Mouse (Mus musculus): ENCODE data around the gene Strbp.
"Not testable (repeated sequence)": the region's sequence is repeated elsewhere in the genome, so short reads cannot be mapped to it uniquely, and the experiment has no call there.

Gene Strbp

GRCm38 (mm10) chr2:37519286-37519640 lies 184.4 kb downstream of the Strbp start:
- DNase-seq (ENCODE audit: low spot score) = no peak

DNA sequence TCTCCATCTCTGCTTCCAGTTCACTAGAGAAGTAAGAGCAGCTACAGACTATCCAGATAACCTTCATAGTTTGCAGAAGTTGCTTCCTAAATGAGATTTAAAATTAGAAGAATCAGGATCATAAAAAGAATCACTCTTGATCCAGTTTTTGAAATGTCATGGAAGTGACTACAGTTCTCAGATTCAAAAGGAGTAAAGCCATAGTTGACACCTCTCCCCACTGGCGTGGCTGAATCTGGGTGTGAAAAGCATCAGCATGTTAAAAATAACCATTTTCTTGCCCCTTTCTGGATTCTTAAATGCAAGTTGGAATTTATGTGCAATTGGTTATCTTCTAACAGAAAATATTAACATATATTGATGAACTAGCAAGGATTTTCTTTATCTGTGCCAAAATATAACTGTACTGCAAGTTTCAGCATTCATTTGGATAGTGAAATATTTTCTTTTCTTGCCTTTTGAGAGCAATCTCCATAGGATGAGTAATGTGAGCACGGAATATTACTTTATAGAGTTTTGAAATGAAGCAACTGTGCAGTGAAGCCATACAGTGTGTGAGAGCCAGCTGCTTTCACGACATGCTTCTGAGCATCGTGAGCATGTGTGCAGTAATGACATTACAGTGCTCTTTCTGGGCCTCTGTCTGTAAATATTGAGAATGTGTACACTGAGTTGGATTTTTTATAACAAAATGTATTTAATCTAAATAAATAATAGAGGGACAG lies 184.9 kb downstream of the Strbp start:
- no peak for DNase-seq (ENCODE audit: low spot score)

DNA sequence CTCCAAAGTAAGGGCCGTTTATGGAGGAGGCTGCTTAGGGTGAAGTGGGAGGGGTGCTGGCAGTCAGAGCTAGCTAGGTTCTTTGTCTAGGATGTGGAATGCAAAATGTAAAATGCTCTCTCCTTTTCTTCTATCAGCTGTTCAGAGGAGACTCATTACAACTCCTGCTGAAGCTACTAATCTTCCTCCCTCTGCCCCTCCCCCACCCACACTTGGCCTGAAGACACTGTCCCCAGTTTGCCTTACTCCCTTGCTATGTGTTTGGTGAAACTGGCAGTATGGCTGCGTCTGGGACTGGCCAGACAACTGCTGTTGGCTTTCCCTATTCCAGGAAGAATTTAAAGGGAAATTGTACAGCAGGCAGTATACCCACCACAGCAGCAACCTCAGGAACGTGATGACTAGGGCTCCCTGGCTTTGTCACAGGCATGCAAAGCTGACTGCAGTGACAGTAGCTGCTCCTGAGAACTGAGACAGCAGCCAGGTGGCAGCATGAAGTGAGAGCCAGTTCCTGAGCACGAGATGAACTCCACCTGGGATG lies 186.7 kb downstream of the Strbp start:
- DNase-seq (ENCODE audit: low spot score) = no peak

GRCm38 (mm10) chr2:37516030-37516710 lies 187.5 kb downstream of the Strbp start, which contains the start of gene Gpr21:
Gene Gpr21 (plus strand): TSS chr2:37516332.
- DNase-seq (ENCODE audit: low spot score) = no peak

GRCm38 (mm10) chr2:37511134-37511901 lies 192.3 kb downstream of the Strbp start:
- no peak for DNase-seq (ENCODE audit: low spot score)

GRCm38 (mm10) chr2:37505856-37506255 lies 197.8 kb downstream of the Strbp start:
- DNase-seq (ENCODE audit: low spot score) = not testable (repeated sequence)

- no peak for DNase-seq (ENCODE audit: low spot score)
These were observed 206.3 kb downstream of the Strbp start for GRCm38 (mm10) chr2:37497321-37497720.

DNA sequence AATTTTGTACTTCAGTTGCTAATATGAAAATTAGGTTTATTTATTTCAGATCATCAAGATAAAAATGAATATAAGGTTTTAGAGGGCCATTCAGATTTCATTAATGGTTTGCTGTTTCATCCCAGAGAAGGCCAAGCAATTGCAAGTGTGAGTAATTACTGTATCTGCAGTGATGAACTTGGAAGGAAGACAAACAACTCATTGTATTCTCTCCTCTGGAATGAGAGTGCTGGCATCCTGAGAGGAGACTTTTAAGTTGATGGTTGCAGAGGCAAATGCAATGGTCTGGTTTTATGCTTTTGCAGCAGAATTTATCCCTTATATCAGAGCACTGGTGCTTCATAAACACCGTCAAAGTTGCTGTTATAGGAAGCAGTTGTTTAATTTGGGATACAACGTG lies 214.7 kb downstream of the Strbp start:
- no peak for DNase-seq (ENCODE audit: low spot score)

DNA sequence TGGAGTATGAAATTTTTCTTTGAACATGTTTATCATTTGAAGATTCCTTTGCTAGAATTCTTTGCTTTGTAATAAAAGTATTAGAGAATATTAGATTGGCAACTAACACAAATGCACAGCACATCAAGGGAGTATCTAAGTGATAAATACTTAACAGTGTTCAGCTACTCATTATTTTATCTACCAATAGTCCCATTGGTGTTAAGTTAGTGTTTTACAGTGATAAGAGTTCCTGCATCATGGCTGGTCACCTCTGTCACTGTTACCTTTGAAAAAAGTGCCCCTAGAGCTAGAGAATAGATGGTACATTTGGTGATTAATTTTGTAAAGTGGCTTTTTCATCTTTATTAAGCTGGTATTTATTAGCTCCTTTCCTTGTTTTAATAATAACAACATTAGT lies 217.3 kb downstream of the Strbp start:
- DNase-seq (ENCODE audit: low spot score) = no peak

DNA sequence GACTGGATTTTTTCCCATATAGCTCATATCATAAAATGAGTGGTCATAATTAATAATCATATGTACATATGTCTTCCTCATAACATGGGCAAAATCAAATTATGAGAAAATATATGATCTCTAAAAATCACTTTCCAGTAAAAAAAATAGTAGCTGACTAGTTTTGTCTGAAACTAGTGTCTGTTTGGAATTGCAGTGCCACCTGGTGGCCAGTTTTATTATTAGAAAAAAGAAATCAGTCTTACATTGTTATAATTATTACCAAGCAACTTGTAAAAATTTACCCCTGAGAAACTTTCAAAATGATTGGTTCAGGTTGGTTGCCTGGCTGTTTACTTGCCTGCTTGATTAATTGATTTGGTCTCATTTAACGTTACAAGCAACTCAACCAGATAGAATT lies 218.3 kb downstream of the Strbp start:
- DNase-seq (ENCODE audit: low spot score) = peak; percentile 59

- DNase-seq (ENCODE audit: low spot score) = no peak
These were observed 219.5 kb downstream of the Strbp start for GRCm38 (mm10) chr2:37484165-37484564.

GRCm38 (mm10) chr2:37480039-37480438 lies 223.6 kb downstream of the Strbp start:
- DNase-seq (ENCODE audit: low spot score) = no peak

DNA sequence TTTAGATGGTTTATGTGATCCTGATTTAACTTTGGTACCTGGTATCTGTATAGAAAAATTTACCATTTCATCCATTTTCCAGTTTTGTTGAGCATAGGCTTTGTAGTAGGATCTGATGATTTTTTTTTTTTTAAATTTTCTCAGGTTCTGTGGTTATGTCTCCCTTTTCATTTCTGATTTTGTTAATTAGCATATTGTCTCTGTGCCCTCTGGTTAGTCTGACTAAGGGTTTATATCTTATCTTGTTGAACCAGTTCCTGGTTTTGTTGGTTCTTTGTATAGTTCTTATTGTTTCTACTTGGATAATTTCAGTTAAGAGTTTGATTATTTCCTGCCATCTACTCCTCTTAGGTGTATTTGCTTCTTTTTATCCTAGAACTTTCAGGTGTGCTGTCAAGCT lies 224.1 kb downstream of the Strbp start:
- no peak for DNase-seq (ENCODE audit: low spot score)

- no peak for DNase-seq (ENCODE audit: low spot score)
These were observed 237.4 kb downstream of the Strbp start for GRCm38 (mm10) chr2:37466266-37466665.

GRCm38 (mm10) chr2:37460707-37461106 lies 243.0 kb downstream of the Strbp start:
- no peak for DNase-seq (ENCODE audit: low spot score)

GRCm38 (mm10) chr2:37452376-37452760 lies 251.3 kb downstream of the Strbp start:
- no peak for DNase-seq (ENCODE audit: low spot score)

- DNase-seq (ENCODE audit: low spot score) = peak; percentile 52
These were observed 251.8 kb downstream of the Strbp start for GRCm38 (mm10) chr2:37451667-37452375.

DNA sequence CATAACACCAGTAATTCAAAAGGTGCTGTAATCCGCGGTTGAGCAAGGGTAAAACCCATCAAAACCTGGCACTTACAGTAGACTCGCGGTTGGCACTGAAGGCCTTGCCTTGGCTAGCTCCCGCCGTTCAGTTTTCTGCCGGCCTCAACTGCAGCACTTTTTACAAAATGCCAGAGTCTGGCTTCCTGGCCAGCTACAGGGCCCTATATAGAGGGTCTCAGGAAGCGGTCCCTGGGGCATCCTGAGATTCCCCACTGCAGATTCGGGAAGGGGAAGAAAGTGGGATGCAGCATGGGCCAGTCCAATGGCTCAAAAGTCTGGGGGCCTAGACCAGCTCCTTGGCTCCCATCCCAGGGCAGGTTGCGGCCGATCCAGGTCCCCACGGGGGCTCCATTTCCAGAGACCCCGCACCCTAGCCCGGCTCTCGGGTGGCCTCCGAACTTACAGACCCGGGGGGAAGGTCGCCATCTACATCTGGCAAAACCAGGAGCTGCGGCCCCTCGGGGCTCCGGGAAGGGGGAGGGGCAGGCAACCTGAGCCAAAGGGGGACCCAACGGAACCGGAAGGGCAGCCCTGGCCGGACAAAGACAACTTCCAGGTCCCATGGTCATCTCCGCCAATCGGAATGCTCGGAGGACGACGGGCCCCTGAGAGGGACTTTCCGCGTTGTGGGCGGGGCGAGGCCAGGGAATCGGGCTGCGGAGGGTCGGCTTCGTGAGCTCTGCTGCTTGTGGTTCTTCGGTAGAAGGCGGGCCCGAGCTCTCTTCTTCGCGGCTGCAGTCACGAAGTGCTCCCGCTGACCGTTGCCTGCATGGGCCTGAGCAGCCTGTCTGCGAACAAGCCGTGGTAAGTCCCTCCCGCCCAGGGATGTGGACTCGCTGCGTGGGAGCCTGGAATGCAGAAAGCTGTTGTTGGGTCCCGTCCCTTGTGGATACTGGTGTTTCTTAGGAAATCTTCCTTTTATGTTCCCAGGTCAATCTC lies 260.8 kb downstream of the Strbp start, which contains the start of the genes Zbtb26, Zbtb6 and Rabgap1:
Gene Zbtb26 (minus strand): TSS at position 525 of the 981 bp plus-strand sequence.
Gene Zbtb6 (minus strand): TSS at position 561 of the 981 bp plus-strand sequence.
Gene Rabgap1 (plus strand): TSS at position 669 of the 981 bp plus-strand sequence.
- DNase-seq (ENCODE audit: low spot score) = peak; percentile 80

Measured in layer of hippocampus, adult 9-10 months (tissue).